ENCODE assay signal across 7 mouse cellular contexts in genomic region chr8:72474826-72475546, GRCm38 (mm10). TPM values are rescaled to one million over a fixed set of nuclear protein-coding genes. Genes with fewer than 3 reads are reported as not detected.
DNase-seq lines count a peak whose midpoint lies in the region; ATAC-seq lines count a peak whose summit lies in the region.

Gene Cherp (minus strand): TSS chr8:72475226.

- peak within 1 kb of the TSS; percentile 89 for H3K4me3 ChIP-seq in embryonic facial prominence, embryonic 11.5 days (ENCODE audit: low read depth, low read length)
- peak within 1 kb of the TSS; percentile 79 for H3K4me3 ChIP-seq in limb, embryonic 10.5 days
- H3K4me3 ChIP-seq in midbrain, embryonic 13.5 days (replicated peaks), result peak within 1 kb of the TSS; percentile 85

- DNase-seq in adrenal gland, postnatal 14 days, result peak; percentile 98
- DNase-seq in embryonic facial prominence, embryonic 11.5 days (ENCODE audit: low spot score), result peak; percentile 98
- DNase-seq in kidney, adult 11 months, result peak; percentile 98
- peak; percentile 98 for DNase-seq in limb, embryonic 10.5 days (ENCODE audit: low spot score)
- peak; percentile 96 for DNase-seq in spleen, adult 12 weeks (ENCODE audit: low spot score)

- peak within 1 kb of the TSS; percentile 80 for H3K27ac ChIP-seq in embryonic facial prominence, embryonic 11.5 days (replicated peaks; ENCODE audit: low read depth, low read length)
- H3K27ac ChIP-seq in limb, embryonic 10.5 days, result peak within 1 kb of the TSS; percentile 90
- H3K27ac ChIP-seq in midbrain, embryonic 13.5 days, result peak within 1 kb of the TSS; percentile 86

- peak within 1 kb of the TSS; percentile 89 for H3K4me2 ChIP-seq in embryonic facial prominence, embryonic 11.5 days (ENCODE audit: low read depth, low read length)
- peak within 1 kb of the TSS; percentile 97 for H3K4me2 ChIP-seq in midbrain, embryonic 13.5 days (replicated peaks)

- peak within 1 kb of the TSS; percentile 91 for H3K9ac ChIP-seq in embryonic facial prominence, embryonic 11.5 days (replicated peaks; ENCODE audit: low read length)
- H3K9ac ChIP-seq in midbrain, embryonic 13.5 days (replicated peaks), result peak within 1 kb of the TSS; percentile 87

- H3K4me1 ChIP-seq in embryonic facial prominence, embryonic 11.5 days (ENCODE audit: control insufficient read depth, insufficient read depth, low read length), result peaks cover 3% of the 10 kb centered on the region
- peaks cover 15% of the 10 kb centered on the region for H3K4me1 ChIP-seq in limb, embryonic 10.5 days
- peaks cover 28% of the 10 kb centered on the region for H3K4me1 ChIP-seq in midbrain, embryonic 13.5 days (replicated peaks)

- H3K27me3 ChIP-seq in embryonic facial prominence, embryonic 11.5 days (ENCODE audit: control insufficient read depth, insufficient read depth, low read length), result no peaks in the 10 kb centered on the region
- H3K27me3 ChIP-seq in limb, embryonic 10.5 days (ENCODE audit: low read depth, poor library complexity, severe bottlenecking), result no peaks in the 10 kb centered on the region
- H3K27me3 ChIP-seq in midbrain, embryonic 13.5 days, result no peaks in the 10 kb centered on the region

- H3K36me3 ChIP-seq in embryonic facial prominence, embryonic 11.5 days (replicated peaks; ENCODE audit: control insufficient read depth, insufficient read depth, low read depth, low read length), result peaks cover 9% of the 10 kb centered on the region
- peaks cover 53% of the 10 kb centered on the region for H3K36me3 ChIP-seq in limb, embryonic 10.5 days
- peaks cover 39% of the 10 kb centered on the region for H3K36me3 ChIP-seq in midbrain, embryonic 13.5 days

- H3K9me3 ChIP-seq in embryonic facial prominence, embryonic 11.5 days (replicated peaks; ENCODE audit: control insufficient read depth, low read length), result no peaks in the 10 kb centered on the region
- no peaks in the 10 kb centered on the region for H3K9me3 ChIP-seq in limb, embryonic 10.5 days (replicated peaks)
- no peaks in the 10 kb centered on the region for H3K9me3 ChIP-seq in midbrain, embryonic 13.5 days

- 0% methylated on average over 76 of the region's 80 CpGs for WGBS in embryonic facial prominence, embryonic 11.5 days
- WGBS in limb, embryonic 10.5 days, result under 1% methylated on average over 80 of the region's 80 CpGs
- WGBS in midbrain, embryonic 13.5 days, result under 1% methylated on average over 79 of the region's 80 CpGs

- peak; percentile 93 for ATAC-seq in embryonic facial prominence, embryonic 11.5 days (replicated peaks; ENCODE audit: insufficient number of reproducible peaks, low FRiP score, low TSS enrichment, low read depth)
- ATAC-seq in granulocyte monocyte progenitor cell, adult 5-6 weeks (replicated peaks; ENCODE audit: poor library complexity, severe bottlenecking), result peak; percentile 91
- ATAC-seq in midbrain, embryonic 13.5 days, result peak; percentile 97

RNA-seq across cellular contexts. Expression of gene Cherp, which starts in this region (rescaled TPM):
- total RNA-seq in adrenal gland, postnatal 14 days (2021), result 49.6 and 68.5 TPM in 2 replicates
- 55.7 and 63.4 TPM in 2 replicates for polyA plus RNA-seq in embryonic facial prominence, embryonic 11.5 days (2014; fragmentation: Nextera tagmentation; extraction: Ambion mirVana)
- 88.2 and 110 TPM in 2 replicates for total RNA-seq in granulocyte monocyte progenitor cell, adult 5-6 weeks (2014; fragmentation: Nextera tagmentation)
- total RNA-seq in granulocyte monocyte progenitor cell, adult 5-6 weeks (2017), result 13.3 and 27.7 TPM in 2 replicates
- polyA plus RNA-seq in limb, embryonic 10.5 days (2016; fragmentation: Nextera tagmentation; extraction: Ambion mirVana), result 107 and 116 TPM in 2 replicates
- polyA plus RNA-seq in midbrain, embryonic 13.5 days (2015; fragmentation: Nextera tagmentation; extraction: Ambion mirVana), result 49.7 and 56.3 TPM in 2 replicates

Comparison
In these comparisons a context has a peak if more than half of its experiments do, and no peak if none do; other contexts are left out.
1. Peak in every context shown above with its lines: DNase-seq, ATAC-seq, H3K4me3 ChIP-seq and H3K27ac ChIP-seq.